Mouse (Mus musculus) ES-E14 (cell line): ENCODE data around the gene Pidd1.

Experiments
- MAFK ChIP-seq: IDR thresholded peaks from 2 replicates; pipeline ENCODE4 v1.6.1; 2014; ENCODE audit warnings: mild to moderate bottlenecking, low read depth, low read length, inconsistent platforms; ENCODE audit not compliant: insufficient read depth
- ZNF384 ChIP-seq: IDR thresholded peaks from 2 replicates; pipeline ENCODE4 v1.6.1; 2012; ENCODE audit warnings: low read depth, low read length, inconsistent platforms

DNA sequence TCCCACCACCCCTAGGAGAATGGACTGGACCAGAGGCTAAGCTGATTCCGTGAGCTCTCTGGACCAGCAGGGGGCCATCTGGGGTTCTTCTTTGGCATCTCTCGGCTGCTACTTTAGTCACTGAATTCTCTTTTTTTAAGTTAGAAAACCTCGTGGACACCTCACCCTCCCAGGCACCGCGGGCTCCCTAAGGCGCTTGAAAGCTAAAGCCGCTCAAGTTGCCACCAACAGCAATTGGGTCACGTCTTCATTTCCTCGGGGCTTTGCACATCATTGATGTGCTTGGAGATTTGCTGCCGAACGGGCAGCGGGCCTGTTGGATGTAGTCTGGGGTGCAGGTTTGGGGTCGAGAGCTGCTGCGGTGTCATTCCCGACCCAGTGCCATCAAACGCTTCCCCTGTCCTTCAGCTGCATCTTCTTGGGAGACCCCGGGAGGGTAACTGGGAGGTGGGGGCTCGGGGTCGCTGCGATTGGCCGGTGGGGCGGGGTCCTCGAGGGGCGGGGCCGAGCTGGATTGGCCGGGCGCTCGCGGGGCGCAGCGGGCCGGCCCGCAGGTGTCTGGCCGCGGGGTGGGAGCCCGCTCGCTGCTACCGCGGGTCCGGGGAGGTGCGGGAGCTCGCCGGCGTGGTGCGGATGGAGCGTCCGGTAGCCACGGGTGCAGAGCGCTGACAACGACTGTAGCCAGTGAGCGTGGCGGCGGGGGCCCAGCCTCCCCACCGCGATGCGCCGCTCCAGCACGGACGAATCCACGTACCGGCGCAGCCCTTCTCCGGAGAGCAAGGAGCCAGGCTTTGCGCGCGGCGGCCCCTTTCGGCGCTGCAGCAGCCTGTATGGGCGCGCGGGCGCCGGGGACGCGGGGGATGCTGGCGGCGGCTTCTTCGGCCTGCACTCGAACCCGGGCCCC, 37.9 kb upstream of the Pidd1 start:
- no peak for TF ChIP-seq MAFK
- no peak for TF ChIP-seq ZNF384
